In genomic region chr9:78100956-78101355, GRCm38 (mm10) we compare ENCODE assay signal across 25 mouse cellular contexts. TPM values are rescaled to one million over a fixed set of nuclear protein-coding genes. Genes with fewer than 3 reads are reported as not detected.
DNase-seq lines count a peak whose midpoint lies in the region; ATAC-seq lines count a peak whose summit lies in the region.
"Had no signal": no experiment of that assay in that cellular context is flagged by ENCODE, and none has a peak within 500 bp of the region (broad histone marks: within the 10 kb centered on the region; RNA-seq: fewer than 3 reads in every experiment).

No protein-coding gene starts in this region.

- peak; percentile 65 for ATAC-seq in megakaryocyte, adult 5-6 weeks (ENCODE audit: poor library complexity, severe bottlenecking)
- ATAC-seq: midbrain, embryonic 15.5 days had no signal

- peak; percentile 22 for DNase-seq in thymus, postnatal 14 days
- DNase-seq in thymus, postnatal 4 days = no peak
- DNase-seq in T-cell, adult 2 months (ENCODE audit: low spot score) = peak; percentile 44
- DNase-seq in urinary bladder, adult 2 months (ENCODE audit: low spot score) = no peak
- no peak for DNase-seq in lung, adult 18-20 months
- DNase-seq in cerebellum, adult 8-10 months = no peak
- DNase-seq: adrenal gland, adult 2 months; cerebellum, adult 18-20 months; gastrocnemius, postnatal 36 days; kidney, adult 11 months; kidney, postnatal 25 days; lung, postnatal 36 days; right cerebral cortex, postnatal 4 days had no signal

RNA-seq across cellular contexts. Expression of gene Fbxo9, which starts 7.9 kb away (rescaled TPM):
- total RNA-seq in megakaryocyte, adult 5-6 weeks (2015) = 40.3 and 50.5 TPM in 2 replicates
- total RNA-seq in megakaryocyte, adult 5-6 weeks (2017) = 43.8 and 49.2 TPM in 2 replicates
- 80.0 and 81.1 TPM in 2 replicates for polyA plus RNA-seq in urinary bladder, adult 2 months (2012; rRNA removed)

RNA-seq across cellular contexts. Expression of gene Ick, which starts 8.0 kb away (rescaled TPM):
- 3.4 and 6.2 TPM in 2 replicates for total RNA-seq in megakaryocyte, adult 5-6 weeks (2015)
- total RNA-seq in megakaryocyte, adult 5-6 weeks (2017) = 2.5 and 8.0 TPM in 2 replicates
- polyA plus RNA-seq in urinary bladder, adult 2 months (2012; rRNA removed) = 18.2 and 20.5 TPM in 2 replicates

RNA-seq across cellular contexts. Expression of gene Gcm1, which starts 49.2 kb away (rescaled TPM):
- not detected in 2 replicates for total RNA-seq in megakaryocyte, adult 5-6 weeks (2015)
- not detected in 2 replicates for total RNA-seq in megakaryocyte, adult 5-6 weeks (2017)
- not detected in 2 replicates for polyA plus RNA-seq in urinary bladder, adult 2 months (2012; rRNA removed)
- total RNA-seq: adrenal gland, adult 2 months; gastrocnemius, postnatal 36 days; layer of hippocampus, postnatal 10 days had no signal
- polyA plus RNA-seq: adrenal gland, adult 2 months; brain, embryonic 14.5 days; embryonic facial prominence, embryonic 15.5 days; forebrain, embryonic 12.5 days; heart, embryonic 14.5 days; hindbrain, embryonic 12.5 days; limb, embryonic 10.5 days; liver, embryonic 16.5 days; midbrain, embryonic 15.5 days; neural tube, embryonic 13.5 days; stomach, embryonic 14.5 days had no signal

Comparison
In these comparisons a context has a peak if more than half of its experiments do, and no peak if none do; other contexts are left out.
1. DNase-seq: peak in thymus, postnatal 14 days (single experiment) and T-cell, adult 2 months (single experiment); none in thymus, postnatal 4 days (single experiment), urinary bladder, adult 2 months (single experiment), lung, adult 18-20 months (0 of 2) and cerebellum, adult 8-10 months (single experiment).